Mouse (Mus musculus): ENCODE results near the gene Hormad1.
A peak's percentile ranks its signal among the peaks of the same experiment; 100 is the strongest.
"Not testable (repeated sequence)": the region's sequence is repeated elsewhere in the genome, so short reads cannot be mapped to it uniquely, and the experiment has no call there.

Gene Hormad1

GRCm38 (mm10) chr3:95559437-95559836 is at the start of gene Hormad1:
TSS of gene Hormad1 (plus strand) at chr3:95559677.
- DNase-seq: peak in 1 of 2 experiments; percentile 2

- DNase-seq: no peak
Observed at GRCm38 (mm10) chr3:95511611-95512180, 47.8 kb upstream of the Hormad1 start.

- no peak for DNase-seq
Observed at GRCm38 (mm10) chr3:95516614-95517041, 42.8 kb upstream of the Hormad1 start.

- peak; percentile 82 to 86 for DNase-seq
Observed at GRCm38 (mm10) chr3:95517493-95517898, 42.0 kb upstream of the Hormad1 start.

- DNase-seq: no peak
Observed at GRCm38 (mm10) chr3:95518891-95519290, 40.6 kb upstream of the Hormad1 start.

GRCm38 (mm10) chr3:95519315-95519714 is 40.2 kb upstream of the Hormad1 start:
- DNase-seq: no peak

GRCm38 (mm10) chr3:95520100-95520499 is 39.4 kb upstream of the Hormad1 start:
- no peak for DNase-seq

- no peak for DNase-seq
Observed at GRCm38 (mm10) chr3:95521168-95521567, 38.3 kb upstream of the Hormad1 start.

- DNase-seq: no peak
Observed at GRCm38 (mm10) chr3:95523662-95524061, 35.8 kb upstream of the Hormad1 start.

GRCm38 (mm10) chr3:95524673-95525072 is 34.8 kb upstream of the Hormad1 start:
- DNase-seq: no peak

- DNase-seq: no peak
Observed at GRCm38 (mm10) chr3:95526111-95526510, 33.4 kb upstream of the Hormad1 start.

GRCm38 (mm10) chr3:95526622-95527211 is 32.8 kb upstream of the Hormad1 start, which contains the start of gene Ctss:
TSS of gene Ctss (plus strand) at chr3:95526786.
- no peak for DNase-seq

- no peak for DNase-seq
Observed at GRCm38 (mm10) chr3:95529814-95530213, 29.7 kb upstream of the Hormad1 start.

- no peak for DNase-seq
Observed at GRCm38 (mm10) chr3:95531025-95531424, 28.5 kb upstream of the Hormad1 start.

- DNase-seq: no peak
Observed at GRCm38 (mm10) chr3:95533364-95533763, 26.1 kb upstream of the Hormad1 start.

GRCm38 (mm10) chr3:95534927-95535326 is 24.6 kb upstream of the Hormad1 start:
- no peak for DNase-seq

- DNase-seq: no peak
Observed at GRCm38 (mm10) chr3:95538936-95539335, 20.5 kb upstream of the Hormad1 start.

- no peak for DNase-seq
Observed at GRCm38 (mm10) chr3:95539837-95540236, 19.6 kb upstream of the Hormad1 start.

GRCm38 (mm10) chr3:95541186-95541585 is 18.3 kb upstream of the Hormad1 start:
- DNase-seq: not testable (repeated sequence)

GRCm38 (mm10) chr3:95542171-95542570 is 17.3 kb upstream of the Hormad1 start:
- DNase-seq: no peak

GRCm38 (mm10) chr3:95542981-95543380 is 16.5 kb upstream of the Hormad1 start:
- no peak for DNase-seq

- DNase-seq: no peak
Observed at GRCm38 (mm10) chr3:95550176-95550575, 9.3 kb upstream of the Hormad1 start.

- no peak for DNase-seq
Observed at GRCm38 (mm10) chr3:95553986-95554385, 5.5 kb upstream of the Hormad1 start.

GRCm38 (mm10) chr3:95560738-95561137 is 1.3 kb downstream of the Hormad1 start:
- DNase-seq: no peak

- no peak for DNase-seq
Observed at GRCm38 (mm10) chr3:95561826-95562225, 2.3 kb downstream of the Hormad1 start.

Data from cerebellum, postnatal 10 days (tissue).